Mouse (Mus musculus) midbrain, embryonic 16.5 days (tissue): ENCODE data around the gene Hsd17b1. TPM values are rescaled to one million over a fixed set of nuclear protein-coding genes. Genes with fewer than 3 reads are reported as not detected.
A peak's percentile ranks its signal among the peaks of the same experiment; 100 is the strongest.

Experiments used
- ATAC-seq: fragments of 200-750 bp; cut with Nextera tagmentation; 2 replicates; pipeline ENCODE4 v1.8.0; 2017; ENCODE audit warnings: moderate TSS enrichment
- H3K27ac ChIP-seq: fragments of 300-500 bp; sonication (generic); 2 replicates; pipeline ENCODE4 v1.5.1; 2014; ENCODE audit warnings: mild to moderate bottlenecking, low read length, mixed read lengths
- H3K27me3 ChIP-seq: fragments of 300-500 bp; sonication (generic); 2 replicates; pipeline ENCODE4 v1.6.1; 2014; ENCODE audit warnings: low read depth, low read length, mixed read lengths; ENCODE audit not compliant: control insufficient read depth, insufficient read depth
- H3K36me3 ChIP-seq: fragments of 300-500 bp; sonication (generic); 2 replicates; pipeline ENCODE4 v1.6.1; 2014; ENCODE audit warnings: mild to moderate bottlenecking, low read length, moderate library complexity, mixed read lengths; ENCODE audit not compliant: control insufficient read depth, insufficient read depth
- H3K4me1 ChIP-seq: fragments of 300-500 bp; sonication (generic); 2 replicates; pipeline ENCODE4 v1.6.1; 2014; ENCODE audit warnings: mild to moderate bottlenecking, low read length, mixed read lengths; ENCODE audit not compliant: control insufficient read depth, insufficient read depth
- H3K4me2 ChIP-seq: fragments of 300-500 bp; sonication (generic); 2 replicates; pipeline ENCODE4 v1.6.1; 2014; ENCODE audit warnings: mild to moderate bottlenecking, low read length, mixed read lengths
- H3K4me3 ChIP-seq: fragments of 300-500 bp; sonication (generic); 2 replicates; pipeline ENCODE4 v1.5.1; 2014; ENCODE audit warnings: low read depth, mild to moderate bottlenecking, low read length, moderate library complexity, mixed read lengths
- H3K9ac ChIP-seq: fragments of 300-500 bp; sonication (generic); 2 replicates; pipeline ENCODE4 v1.6.1; 2014; ENCODE audit warnings: low read depth, low read length, mixed read lengths
- H3K9me3 ChIP-seq: fragments of 300-500 bp; sonication (generic); replicated peaks from 2 replicates; pipeline ENCODE4 v1.6.1; 2014; ENCODE audit warnings: mild to moderate bottlenecking, low read length, mixed read lengths; ENCODE audit not compliant: control insufficient read depth, poor library complexity, severe bottlenecking
- WGBS: fragments of 180-500 bp; shearing (Covaris S2); extraction: QIAGEN DNeasy Blood & Tissue Kit; methylation state at CpG from one replicate; pipeline ENCODE4 v1.1.7; 2014; 5-methylcytosine and 5-hydroxymethylcytosine counted together
- polyA plus RNA-seq: library from polyadenylated mRNA; unstranded; fragments of >200 nt; fragmentation: Nextera tagmentation; extraction: Ambion mirVana; gene quantifications from 2 replicates; pipeline ENCODE4 v1.2.1, GENCODE M21; 2015

Hsd17b1 gene
- polyA plus RNA-seq, 1 experiment from 2014 or later = 0.49 TPM

- H3K9ac ChIP-seq = no peak overlapping the region
- 55% methylated on average over 8 of the region's 8 CpGs for WGBS
- H3K27ac ChIP-seq = no peak overlapping the region
- no peaks in the 10 kb centered on the region for H3K9me3 ChIP-seq
- no peak overlapping the region for H3K4me3 ChIP-seq
- peaks cover 59% of the 10 kb centered on the region for H3K36me3 ChIP-seq
- H3K4me1 ChIP-seq = no peaks in the 10 kb centered on the region
- H3K27me3 ChIP-seq = no peaks in the 10 kb centered on the region
- no peak for ATAC-seq
- H3K4me2 ChIP-seq = no peak overlapping the region
These were observed 21.3 kb upstream of the Hsd17b1 start for GRCm38 (mm10) chr11:101056885-101057284.

- no peak overlapping the region for H3K4me2 ChIP-seq
- no peak overlapping the region for H3K9ac ChIP-seq
- H3K4me1 ChIP-seq = no peaks in the 10 kb centered on the region
- H3K4me3 ChIP-seq = no peak overlapping the region
- no peak overlapping the region for H3K27ac ChIP-seq
- 37% methylated on average over 5 of the region's 5 CpGs for WGBS
- H3K9me3 ChIP-seq = no peaks in the 10 kb centered on the region
- H3K27me3 ChIP-seq = no peaks in the 10 kb centered on the region
- no peak for ATAC-seq
- peaks cover 59% of the 10 kb centered on the region for H3K36me3 ChIP-seq
These were observed 20.4 kb upstream of the Hsd17b1 start for GRCm38 (mm10) chr11:101057860-101058259.

GRCm38 (mm10) chr11:101058726-101059125, 19.5 kb upstream of the Hsd17b1 start:
- Histone ChIP-seq H3K36me3 (peaks cover 57% of the 10 kb centered on the region), H3K9me3 (no peaks in the 10 kb centered on the region), H3K4me2 (no peak overlapping the region), H3K27ac (peak overlapping the region; percentile 44), H3K4me3 (no peak overlapping the region), H3K27me3 (no peaks in the 10 kb centered on the region), H3K4me1 (no peaks in the 10 kb centered on the region), H3K9ac (no peak overlapping the region)
- ATAC-seq = no peak
- WGBS = 79% methylated on average over 5 of the region's 5 CpGs

GRCm38 (mm10) chr11:101059473-101059872, 18.7 kb upstream of the Hsd17b1 start:
- Histone ChIP-seq H3K4me1 (no peaks in the 10 kb centered on the region), H3K4me2 (no peak overlapping the region), H3K4me3 (no peak overlapping the region), H3K9ac (no peak overlapping the region), H3K36me3 (peaks cover 53% of the 10 kb centered on the region), H3K9me3 (no peaks in the 10 kb centered on the region), H3K27ac (peak overlapping the region; percentile 50; the same call in 1 of the 2 replicates), H3K27me3 (no peaks in the 10 kb centered on the region)
- 71% methylated on average over 10 of the region's 10 CpGs for WGBS
- no peak for ATAC-seq

GRCm38 (mm10) chr11:101060126-101060525, 18.1 kb upstream of the Hsd17b1 start:
- H3K4me2 ChIP-seq = no peak overlapping the region
- H3K4me1 ChIP-seq = no peaks in the 10 kb centered on the region
- 80% methylated on average over 8 of the region's 8 CpGs for WGBS
- peaks cover 51% of the 10 kb centered on the region for H3K36me3 ChIP-seq
- H3K27me3 ChIP-seq = no peaks in the 10 kb centered on the region
- H3K9me3 ChIP-seq = no peaks in the 10 kb centered on the region
- ATAC-seq = no peak
- peak overlapping the region; percentile 50; the same call in 1 of the 2 replicates for H3K27ac ChIP-seq
- H3K9ac ChIP-seq = no peak overlapping the region
- H3K4me3 ChIP-seq = no peak overlapping the region

- no peak for ATAC-seq
- no peaks in the 10 kb centered on the region for H3K9me3 ChIP-seq
- H3K27me3 ChIP-seq = no peaks in the 10 kb centered on the region
These were observed 17.2 kb upstream of the Hsd17b1 start for GRCm38 (mm10) chr11:101061049-101061448.

GRCm38 (mm10) chr11:101062165-101062884, 15.9 kb upstream of the Hsd17b1 start:
- H3K9me3 ChIP-seq = no peaks in the 10 kb centered on the region
- no peaks in the 10 kb centered on the region for H3K27me3 ChIP-seq
- WGBS = 76% methylated on average over 12 of the region's 12 CpGs
- peaks cover 33% of the 10 kb centered on the region for H3K36me3 ChIP-seq
- 0 out of 2 replicates have a peak, but pooled peaks cover 2% of the 10 kb centered on the region for H3K4me1 ChIP-seq
- H3K4me2 ChIP-seq = no peak overlapping the region
- H3K4me3 ChIP-seq = no peak overlapping the region
- H3K9ac ChIP-seq = no peak overlapping the region
- H3K27ac ChIP-seq = no peak overlapping the region
- ATAC-seq = no peak

More at GRCm38 (mm10) chr11:101061049-101061448, 17.2 kb upstream of the Hsd17b1 start:
- Histone ChIP-seq H3K4me2 (no peak overlapping the region), H3K9ac (no peak overlapping the region), H3K36me3 (peaks cover 42% of the 10 kb centered on the region), H3K4me1 (no peaks in the 10 kb centered on the region), H3K4me3 (no peak overlapping the region), H3K27ac (no peak overlapping the region)
- WGBS = 90% methylated on average over 5 of the region's 5 CpGs

GRCm38 (mm10) chr11:101062971-101063675, 15.1 kb upstream of the Hsd17b1 start:
- Histone ChIP-seq H3K27me3 (no peaks in the 10 kb centered on the region), H3K36me3 (peaks cover 33% of the 10 kb centered on the region), H3K27ac (peak overlapping the region; percentile 70; the same call in 1 of the 2 replicates)

More at GRCm38 (mm10) chr11:101062971-101063675, 15.1 kb upstream of the Hsd17b1 start:
- Histone ChIP-seq H3K9me3 (no peaks in the 10 kb centered on the region), H3K4me2 (no peak overlapping the region), H3K4me3 (no peak overlapping the region), H3K9ac (no peak overlapping the region), H3K4me1 (0 out of 2 replicates have a peak, but pooled peaks cover 2% of the 10 kb centered on the region)
- ATAC-seq = no peak
- WGBS = 91% methylated on average over 14 of the region's 14 CpGs
